Mouse (Mus musculus): ENCODE results near the gene Ankrd13b. TPM values are rescaled to one million over a fixed set of nuclear protein-coding genes. Genes with fewer than 3 reads are reported as not detected.

Gene Ankrd13b
- total and polyA plus RNA-seq, 3 experiments: 22.6 to 54.0 TPM; not detected in 1

GRCm38 (mm10) chr11:77476216-77476615, 13.3 kb downstream of the Ankrd13b start:
- H3K27me3 ChIP-seq (ENCODE audit: control insufficient read depth in 1 of 2, insufficient read depth in 2 of 2, low read length in 2 of 2): no peaks in the 10 kb centered on the region
- H3K9me3 ChIP-seq (replicated peaks; ENCODE audit: insufficient read depth, low read length): no peaks in the 10 kb centered on the region
- H3K4me1 ChIP-seq (ENCODE audit: control insufficient read depth in 1 of 2, insufficient read depth in 2 of 2, low read length in 2 of 2): no peaks in the 10 kb centered on the region

GRCm38 (mm10) chr11:77472775-77473174, 16.7 kb downstream of the Ankrd13b start:
- Histone ChIP-seq H3K79me2 (ENCODE audit: control insufficient read depth, insufficient read depth, low read length, poor library complexity) (no peaks in the 10 kb centered on the region), H3K27ac (ENCODE audit: control insufficient read depth, low read depth, low read length) (no peak overlapping the region), H3K36me3 (ENCODE audit: control insufficient read depth in 1 of 2, insufficient read depth in 2 of 2, low read length in 2 of 2) (peaks cover 0 to 3% of the 10 kb centered on the region in 2 experiments; a peak in 2 of 4 replicates), H3K9me3 (replicated peaks; ENCODE audit: insufficient read depth, low read length) (no peaks in the 10 kb centered on the region), H3K4me3 (ENCODE audit: control insufficient read depth in 1 of 2, insufficient read depth in 1 of 2, low read depth in 2 of 2, low read length in 2 of 2) (no peak overlapping the region), H3K9ac (ENCODE audit: control insufficient read depth, low read depth, low read length, poor library complexity, severe bottlenecking) (no peak overlapping the region), H3K4me1 (ENCODE audit: control insufficient read depth in 1 of 2, insufficient read depth in 2 of 2, low read length in 2 of 2) (no peaks in the 10 kb centered on the region), H3K27me3 (ENCODE audit: control insufficient read depth in 1 of 2, insufficient read depth in 2 of 2, low read length in 2 of 2) (no peaks in the 10 kb centered on the region)
- DNase-seq (ENCODE audit: low read depth, low spot score): no peak
- TF ChIP-seq RCOR1 (IDR thresholded peaks at IDR 0.05; ENCODE audit: low read depth, low read length) (no peak), USF2 (IDR thresholded peaks at IDR 0.05; ENCODE audit: borderline replicate concordance in 1 of 2, insufficient read depth in 1 of 2, low read depth in 1 of 2, low read length in 2 of 2) (no peak)

More at GRCm38 (mm10) chr11:77476216-77476615, 13.3 kb downstream of the Ankrd13b start:
- Histone ChIP-seq H3K27ac (ENCODE audit: control insufficient read depth, low read depth, low read length) (no peak overlapping the region), H3K36me3 (ENCODE audit: control insufficient read depth in 1 of 2, insufficient read depth in 2 of 2, low read length in 2 of 2) (peaks cover 0 to 3% of the 10 kb centered on the region in 2 experiments; a peak in 2 of 4 replicates), H3K4me3 (ENCODE audit: control insufficient read depth in 1 of 2, insufficient read depth in 1 of 2, low read depth in 2 of 2, low read length in 2 of 2) (no peak overlapping the region), H3K9ac (ENCODE audit: control insufficient read depth, low read depth, low read length, poor library complexity, severe bottlenecking) (no peak overlapping the region), H3K79me2 (ENCODE audit: control insufficient read depth, insufficient read depth, low read length, poor library complexity) (peaks cover 6% of the 10 kb centered on the region; the same call in 1 of the 2 replicates)
- TF ChIP-seq ZKSCAN1 (IDR thresholded peaks at IDR 0.05; ENCODE audit: low read depth, low read length) (no peak), ELF1 (IDR thresholded peaks at IDR 0.05; ENCODE audit: low read depth, low read length) (no peak), MAZ (IDR thresholded peaks at IDR 0.05; ENCODE audit: low read depth, low read length) (no peak), RAD21 (IDR thresholded peaks at IDR 0.05; ENCODE audit: low read depth, low read length) (no peak), MEF2A (IDR thresholded peaks at IDR 0.05; ENCODE audit: extremely low read depth, insufficient replicate concordance, low read depth, low read length, poor library complexity, severe bottlenecking) (no peak), ZNF384 (IDR thresholded peaks at IDR 0.05; ENCODE audit: low read depth, low read length) (no peak), GATA1 (IDR thresholded peaks at IDR 0.05; ENCODE audit: low read depth, low read length) (no peak), BHLHE40 (IDR thresholded peaks at IDR 0.05; ENCODE audit: borderline replicate concordance, low read depth, low read length) (no peak), CTCF (IDR thresholded peaks at IDR 0.05 in 2 of 3, conservative IDR thresholded peaks at IDR 0.05 in 1 of 3; ENCODE audit: control insufficient read depth in 1 of 3, insufficient read depth in 1 of 3, low read depth in 2 of 3, low read length in 3 of 3, poor library complexity in 1 of 3, severe bottlenecking in 1 of 3) (no peak), USF1 (IDR thresholded peaks at IDR 0.05; ENCODE audit: low read depth, low read length) (no peak), TAL1 (IDR thresholded peaks at IDR 0.05; ENCODE audit: low read length) (no peak), SMC3 (IDR thresholded peaks at IDR 0.05; ENCODE audit: low read depth, low read length) (no peak), TCF12 (IDR thresholded peaks at IDR 0.05; ENCODE audit: low read depth, low read length) (no peak), CHD2 (IDR thresholded peaks at IDR 0.05; ENCODE audit: low read length) (no peak), MYC (IDR thresholded peaks at IDR 0.05; ENCODE audit: low read depth, low read length) (no peak), NELFE (IDR thresholded peaks at IDR 0.05; ENCODE audit: low read depth, low read length) (no peak), CHD1 (IDR thresholded peaks at IDR 0.05; ENCODE audit: low read depth, low read length) (no peak), MYB (IDR thresholded peaks at IDR 0.05; ENCODE audit: low read depth, low read length) (no peak), E2F4 (IDR thresholded peaks at IDR 0.05; ENCODE audit: borderline replicate concordance, low read depth, low read length) (no peak), TBP (IDR thresholded peaks at IDR 0.05; ENCODE audit: low read depth, low read length) (no peak)
- no peak for DNase-seq (ENCODE audit: low read depth, low spot score)
